Mouse (Mus musculus): Measurements from ENCODE around the gene Atp2b4. TPM values are rescaled to one million over a fixed set of nuclear protein-coding genes. Genes with fewer than 3 reads are reported as not detected.
A peak's percentile ranks its signal among the peaks of the same experiment; 100 is the strongest.
"Not testable (repeated sequence)": the region's sequence is repeated elsewhere in the genome, so short reads cannot be mapped to it uniquely, and the experiment has no call there.

The Atp2b4 gene
- polyA plus RNA-seq, 1 experiment from 2014 or later: 3.0 TPM

DNA sequence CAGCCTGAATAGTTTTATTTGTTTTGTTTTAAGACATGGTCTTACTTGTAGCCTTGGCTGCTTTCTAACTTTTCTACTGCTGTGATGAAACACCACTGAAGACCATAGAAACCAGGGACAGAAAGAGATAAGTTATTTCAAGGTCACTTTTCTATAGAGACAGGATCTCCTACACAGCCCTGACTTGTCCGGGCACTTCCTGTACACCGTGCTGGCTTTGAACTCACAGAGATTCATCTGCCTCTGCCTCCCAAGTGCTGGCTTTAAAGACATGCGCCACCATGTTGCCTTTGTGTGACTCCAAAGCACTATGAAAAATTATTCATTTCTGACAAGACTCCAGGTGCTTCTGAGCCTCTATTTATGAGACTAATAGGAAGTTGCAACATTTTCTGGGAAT lies 129.6 kb downstream of the Atp2b4 start:
- Histone ChIP-seq H3K4me1 (peaks cover 4% of the 10 kb centered on the region; the same call in 1 of the 2 replicates), H3K27me3 (ENCODE audit: low read depth, poor library complexity, severe bottlenecking) (no peaks in the 10 kb centered on the region), H3K27ac (replicated peaks) (no peak overlapping the region), H3K36me3 (no peaks in the 10 kb centered on the region), H3K9me3 (replicated peaks) (no peaks in the 10 kb centered on the region), H3K4me3 (no peak overlapping the region)
- 93% methylated on average over 3 of the region's 3 CpGs for WGBS
- DNase-seq (ENCODE audit: low spot score): no peak

DNA sequence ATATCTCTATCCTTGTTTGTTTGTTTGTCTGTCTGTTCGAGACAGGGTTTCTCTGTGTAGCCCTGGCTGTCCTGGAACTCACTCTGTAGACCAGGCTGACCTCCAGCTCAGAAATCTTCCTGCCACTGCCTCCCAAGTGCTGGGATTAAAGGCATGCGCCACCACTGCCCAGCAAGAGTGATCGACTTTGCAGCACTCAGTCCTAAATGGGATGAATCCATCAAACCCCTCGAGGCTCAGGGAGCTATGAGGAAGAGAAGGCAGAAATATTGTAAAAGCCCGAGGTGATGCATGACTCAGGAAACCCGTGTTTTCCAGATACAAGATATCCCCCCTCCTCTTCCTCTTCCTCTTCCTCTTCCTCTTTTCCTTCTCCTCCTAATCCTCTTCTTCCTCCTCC lies 130.1 kb downstream of the Atp2b4 start:
- DNase-seq (ENCODE audit: low spot score): no peak
- Histone ChIP-seq H3K36me3 (no peaks in the 10 kb centered on the region), H3K4me3 (no peak overlapping the region), H3K27ac (replicated peaks) (no peak overlapping the region), H3K4me1 (peaks cover 4% of the 10 kb centered on the region; the same call in 1 of the 2 replicates), H3K27me3 (ENCODE audit: low read depth, poor library complexity, severe bottlenecking) (no peaks in the 10 kb centered on the region), H3K9me3 (replicated peaks) (no peaks in the 10 kb centered on the region)
- 91% methylated on average over 6 of the region's 6 CpGs for WGBS

DNA sequence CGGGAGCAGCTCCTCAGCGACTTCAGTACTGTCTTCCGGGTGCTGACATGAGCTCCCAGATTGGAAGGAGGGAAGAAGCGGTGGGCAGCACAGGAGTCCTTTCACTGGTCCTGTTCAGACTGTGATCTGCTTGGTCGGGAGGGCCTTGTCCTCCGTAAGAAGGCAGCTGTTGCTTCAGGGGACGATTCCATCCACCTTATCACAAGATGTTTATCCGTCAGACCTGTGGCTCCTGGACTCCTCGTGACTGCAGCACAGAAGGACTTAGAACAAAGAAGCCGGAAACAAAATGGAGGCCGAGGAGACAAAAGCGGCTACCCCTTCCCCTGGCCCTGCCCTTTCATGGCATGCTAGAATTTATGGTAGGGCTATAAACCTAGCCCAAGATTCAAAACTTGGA lies 130.7 kb downstream of the Atp2b4 start:
- no peaks in the 10 kb centered on the region for H3K27me3 ChIP-seq (ENCODE audit: low read depth, poor library complexity, severe bottlenecking)
- DNase-seq (ENCODE audit: low spot score): no peak
- peaks cover 4% of the 10 kb centered on the region; the same call in 1 of the 2 replicates for H3K4me1 ChIP-seq
- 83% methylated on average over 12 of the region's 12 CpGs for WGBS
- no peaks in the 10 kb centered on the region for H3K36me3 ChIP-seq
- no peaks in the 10 kb centered on the region for H3K9me3 ChIP-seq (replicated peaks)
- H3K27ac ChIP-seq (replicated peaks): no peak overlapping the region; the same call in 1 of the 2 replicates
- H3K4me3 ChIP-seq: no peak overlapping the region

GRCm38 (mm10) chr1:133668618-133669017 lies 132.2 kb downstream of the Atp2b4 start:
- H3K4me1 ChIP-seq: peaks cover 4% of the 10 kb centered on the region; the same call in 1 of the 2 replicates
- no peaks in the 10 kb centered on the region for H3K9me3 ChIP-seq (replicated peaks)
- 89% methylated on average over 3 of the region's 3 CpGs for WGBS
- H3K27ac ChIP-seq (replicated peaks): no peak overlapping the region
- H3K27me3 ChIP-seq (ENCODE audit: low read depth, poor library complexity, severe bottlenecking): no peaks in the 10 kb centered on the region
- no peaks in the 10 kb centered on the region for H3K36me3 ChIP-seq
- no peak overlapping the region for H3K4me3 ChIP-seq
- no peak for DNase-seq (ENCODE audit: low spot score)

DNA sequence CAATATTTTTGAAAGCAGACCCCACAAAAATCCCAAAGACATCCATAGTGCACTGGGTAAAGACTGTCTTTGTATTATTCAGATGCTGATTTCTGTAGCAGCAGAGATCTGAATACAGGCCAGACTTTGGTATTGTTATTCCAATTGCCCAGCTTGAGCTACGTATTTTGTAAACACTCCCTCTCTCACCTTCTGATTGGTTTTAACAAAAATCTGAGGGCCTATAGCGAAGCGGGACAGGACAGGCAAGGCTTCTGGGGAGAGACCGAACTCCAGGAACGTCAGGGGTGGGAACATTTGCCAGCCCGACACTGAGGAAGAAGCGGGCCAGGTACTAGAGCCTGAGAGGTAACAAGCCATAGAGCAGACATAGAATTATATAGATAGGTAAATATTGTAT lies 133.1 kb downstream of the Atp2b4 start:
- Histone ChIP-seq H3K4me1 (peaks cover 4% of the 10 kb centered on the region; the same call in 1 of the 2 replicates), H3K4me3 (no peak overlapping the region), H3K27ac (replicated peaks) (no peak overlapping the region), H3K27me3 (ENCODE audit: low read depth, poor library complexity, severe bottlenecking) (no peaks in the 10 kb centered on the region), H3K9me3 (replicated peaks) (no peaks in the 10 kb centered on the region), H3K36me3 (no peaks in the 10 kb centered on the region)
- DNase-seq (ENCODE audit: low spot score): no peak
- 21% methylated on average over 7 of the region's 7 CpGs for WGBS

- not testable (repeated sequence) for H3K27me3 ChIP-seq (ENCODE audit: low read depth, poor library complexity, severe bottlenecking); H3K4me1 ChIP-seq; H3K4me3 ChIP-seq; H3K27ac ChIP-seq (replicated peaks); H3K36me3 ChIP-seq; H3K9me3 ChIP-seq (replicated peaks); DNase-seq (ENCODE audit: low spot score)
- WGBS: 83% methylated on average over 8 of the region's 8 CpGs
Measured at GRCm38 (mm10) chr1:133665713-133666112, 135.1 kb downstream of the Atp2b4 start.

DNA sequence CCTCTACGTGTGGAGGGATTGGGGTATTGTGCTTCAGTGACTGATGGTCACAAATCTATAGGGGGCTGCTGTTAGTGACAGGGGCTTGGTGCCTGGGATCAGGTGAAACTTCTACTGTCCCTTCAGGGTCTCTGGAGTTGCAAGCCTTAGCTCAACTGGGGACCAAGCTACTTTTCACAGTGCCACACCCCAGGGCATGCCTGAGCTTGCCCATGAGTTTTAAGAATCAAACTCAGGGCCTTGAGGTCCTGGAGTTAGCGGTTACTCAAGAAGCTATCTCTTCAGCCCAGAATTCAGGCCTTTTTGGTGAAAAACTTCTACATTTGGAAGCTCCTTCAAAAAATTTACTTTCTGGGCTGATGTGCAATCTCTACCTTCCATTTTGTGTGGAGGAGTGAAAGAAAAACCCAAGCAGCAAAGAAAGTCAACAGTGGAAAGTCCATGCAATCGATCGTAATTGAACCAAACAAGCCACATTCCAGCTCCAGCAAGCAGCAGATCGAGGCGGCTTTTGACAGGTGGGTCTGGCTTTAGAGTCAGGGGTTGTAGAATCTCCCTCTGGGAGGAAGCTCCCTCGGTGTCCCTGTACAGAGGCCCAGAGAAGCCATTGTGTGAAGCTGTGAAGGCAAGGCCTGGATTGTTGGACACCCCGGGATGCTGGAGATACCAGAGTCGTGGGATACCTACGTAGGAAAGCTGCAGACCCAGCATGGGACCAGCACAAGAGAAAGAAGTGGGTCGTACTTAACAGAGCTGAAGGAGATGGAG lies 136.5 kb downstream of the Atp2b4 start:
- H3K27me3 ChIP-seq (ENCODE audit: low read depth, poor library complexity, severe bottlenecking): no peaks in the 10 kb centered on the region
- H3K4me1 ChIP-seq: peaks cover 14% of the 10 kb centered on the region
- WGBS: 58% methylated on average over 11 of the region's 11 CpGs
- H3K4me3 ChIP-seq: no peak overlapping the region
- no peaks in the 10 kb centered on the region for H3K9me3 ChIP-seq (replicated peaks)
- H3K36me3 ChIP-seq: peaks cover 5% of the 10 kb centered on the region
- H3K27ac ChIP-seq (replicated peaks): no peak overlapping the region
- no peak for DNase-seq (ENCODE audit: low spot score)

DNA sequence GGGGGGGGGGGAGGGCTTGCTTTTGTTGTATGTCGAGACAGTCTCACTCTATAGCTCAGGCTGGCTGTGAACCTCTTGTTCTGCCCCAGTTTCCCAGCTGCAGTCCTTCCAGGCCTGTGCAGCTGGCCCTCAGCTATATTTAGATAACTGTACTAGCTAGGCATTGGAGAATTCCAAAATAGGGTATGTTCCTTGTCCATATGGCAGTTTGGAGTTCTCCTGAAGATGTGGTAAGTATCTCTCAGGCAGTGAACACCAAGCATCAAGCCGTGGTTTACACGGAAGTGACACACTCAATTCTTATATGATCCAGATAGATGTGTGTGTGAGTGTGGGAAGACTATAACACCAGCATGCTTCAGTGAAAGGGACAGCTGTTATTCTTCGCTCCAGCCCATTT lies 137.4 kb downstream of the Atp2b4 start:
- no peaks in the 10 kb centered on the region for H3K9me3 ChIP-seq (replicated peaks)
- peaks cover 15% of the 10 kb centered on the region for H3K36me3 ChIP-seq
- no peak overlapping the region for H3K4me3 ChIP-seq
- no peaks in the 10 kb centered on the region for H3K27me3 ChIP-seq (ENCODE audit: low read depth, poor library complexity, severe bottlenecking)
- no peak for DNase-seq (ENCODE audit: low spot score)
- WGBS: 81% methylated on average over 4 of the region's 4 CpGs
- H3K4me1 ChIP-seq: peaks cover 17% of the 10 kb centered on the region
- no peak overlapping the region for H3K27ac ChIP-seq (replicated peaks)

DNA sequence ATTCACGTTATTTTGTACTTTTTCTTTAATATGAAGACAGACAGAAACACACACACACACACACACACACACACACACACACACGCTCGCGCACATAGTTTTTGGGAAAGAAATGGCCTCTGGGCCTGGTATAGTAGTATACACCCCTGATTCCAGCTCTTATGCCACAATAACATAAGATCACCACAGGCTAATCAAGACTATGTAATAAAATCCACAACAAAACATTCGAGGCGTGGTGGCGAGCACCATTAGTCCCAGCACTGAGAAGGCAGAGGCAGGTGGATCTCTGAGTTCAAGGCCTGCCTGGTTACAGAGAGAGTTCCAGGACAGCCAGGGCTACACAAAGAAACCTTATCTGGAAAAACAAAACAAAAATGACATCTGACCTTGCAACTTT lies 137.9 kb downstream of the Atp2b4 start:
- WGBS: 97% methylated on average over 7 of the region's 7 CpGs
- no peak for DNase-seq (ENCODE audit: low spot score)
- peaks cover 18% of the 10 kb centered on the region for H3K4me1 ChIP-seq
- peaks cover 20% of the 10 kb centered on the region for H3K36me3 ChIP-seq
- no peaks in the 10 kb centered on the region for H3K27me3 ChIP-seq (ENCODE audit: low read depth, poor library complexity, severe bottlenecking)
- H3K9me3 ChIP-seq (replicated peaks): no peaks in the 10 kb centered on the region
- no peak overlapping the region for H3K4me3 ChIP-seq
- H3K27ac ChIP-seq (replicated peaks): no peak overlapping the region

DNA sequence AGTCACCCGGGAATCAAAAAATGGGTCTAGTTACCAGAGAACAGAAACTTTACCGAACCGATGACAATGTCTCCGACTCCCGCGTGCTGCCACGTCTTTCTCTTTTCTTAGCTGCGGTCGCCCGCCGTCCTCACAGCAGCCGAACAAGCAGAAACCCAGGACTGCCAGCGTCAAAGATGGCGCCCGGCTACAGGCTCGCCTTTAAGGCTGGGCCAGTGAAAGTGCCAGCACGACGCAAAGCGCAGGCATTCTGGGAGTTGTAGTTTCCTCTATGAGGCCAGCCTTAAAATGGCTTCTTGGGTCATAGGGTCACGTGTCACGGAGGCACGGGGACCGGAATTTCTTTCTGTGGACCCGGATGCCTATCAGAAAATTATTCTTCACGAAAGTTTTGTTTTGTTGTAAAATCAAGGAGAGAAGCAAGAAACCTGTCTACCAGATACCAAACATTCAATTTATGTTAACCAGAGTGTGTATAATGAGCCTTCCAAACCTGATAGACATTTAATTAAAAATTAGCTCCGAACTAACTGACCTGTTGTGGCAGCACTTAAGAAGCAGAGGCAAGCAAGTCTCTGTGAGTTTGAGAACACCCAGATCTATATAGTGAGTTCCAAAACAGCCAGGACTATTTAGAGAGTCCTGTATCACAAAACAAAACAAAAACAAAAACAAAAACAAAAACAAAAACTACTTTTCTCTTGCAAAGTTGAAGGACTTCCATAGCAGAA lies 139.5 kb downstream of the Atp2b4 start, which contains the start of gene Gm38394:
TSS of gene Gm38394 (minus strand) at position 116 of the 731 bp plus-strand sequence.
- H3K27ac ChIP-seq (replicated peaks): peak within 1 kb of the TSS; percentile 97
- H3K9me3 ChIP-seq (replicated peaks): no peaks in the 10 kb centered on the region
- peak; percentile 94 for DNase-seq (ENCODE audit: low spot score)
- whole genome bisulfite sequencing: 3% methylated on average over 26 of the region's 26 CpGs
- peaks cover 27% of the 10 kb centered on the region for H3K4me1 ChIP-seq
- H3K36me3 ChIP-seq: peaks cover 36% of the 10 kb centered on the region
- peak within 1 kb of the TSS; percentile 91 for H3K4me3 ChIP-seq
- H3K27me3 ChIP-seq (ENCODE audit: low read depth, poor library complexity, severe bottlenecking): no peaks in the 10 kb centered on the region

DNA sequence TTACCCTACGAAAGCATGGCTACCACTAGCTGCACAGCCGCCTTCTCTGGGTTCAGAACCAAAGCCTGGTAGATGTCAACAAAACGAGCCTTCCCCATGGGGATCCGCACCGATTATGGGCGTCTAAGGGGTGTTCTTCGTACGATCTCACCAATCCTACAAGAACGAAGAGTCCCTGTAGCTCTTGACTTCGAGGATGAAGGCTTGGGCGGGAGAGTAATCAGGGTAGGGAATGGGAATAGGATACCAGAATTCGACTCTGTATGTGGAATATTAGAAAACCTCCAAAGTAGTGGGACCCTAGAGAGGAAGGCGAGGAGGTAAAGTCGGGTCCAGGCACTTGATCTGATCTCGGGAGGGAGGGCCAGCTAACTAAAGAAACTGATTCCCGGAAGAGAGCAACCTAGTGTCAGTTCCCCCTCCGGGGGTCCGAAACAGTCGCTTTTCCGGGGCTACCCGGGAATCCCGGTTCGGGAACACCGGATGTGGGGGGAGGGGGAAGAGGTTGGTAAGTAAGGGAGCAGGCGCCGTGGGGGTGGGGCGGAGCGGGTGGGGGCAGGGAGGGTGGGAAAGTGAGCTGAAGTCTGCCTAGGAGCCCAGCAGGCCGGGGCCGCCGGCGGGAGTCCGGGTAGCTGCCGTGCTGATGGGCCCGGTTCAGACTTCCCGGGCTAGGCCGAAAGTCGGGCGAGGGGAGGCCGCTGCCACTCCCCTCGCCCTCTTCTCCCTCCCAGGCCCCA lies 140.2 kb downstream of the Atp2b4 start, which contains the start of gene Zbed6:
TSS of gene Zbed6 (minus strand) at position 420 of the 737 bp plus-strand sequence.
- H3K4me3 ChIP-seq: peak within 1 kb of the TSS; percentile 91
- 3% methylated on average over 40 of the region's 41 CpGs for WGBS
- DNase-seq (ENCODE audit: low spot score): peak; percentile 81
- H3K9me3 ChIP-seq (replicated peaks): no peaks in the 10 kb centered on the region
- H3K27ac ChIP-seq (replicated peaks): peak within 1 kb of the TSS; percentile 97
- no peaks in the 10 kb centered on the region for H3K27me3 ChIP-seq (ENCODE audit: low read depth, poor library complexity, severe bottlenecking)
- peaks cover 27% of the 10 kb centered on the region for H3K4me1 ChIP-seq
- peaks cover 41% of the 10 kb centered on the region for H3K36me3 ChIP-seq

DNA sequence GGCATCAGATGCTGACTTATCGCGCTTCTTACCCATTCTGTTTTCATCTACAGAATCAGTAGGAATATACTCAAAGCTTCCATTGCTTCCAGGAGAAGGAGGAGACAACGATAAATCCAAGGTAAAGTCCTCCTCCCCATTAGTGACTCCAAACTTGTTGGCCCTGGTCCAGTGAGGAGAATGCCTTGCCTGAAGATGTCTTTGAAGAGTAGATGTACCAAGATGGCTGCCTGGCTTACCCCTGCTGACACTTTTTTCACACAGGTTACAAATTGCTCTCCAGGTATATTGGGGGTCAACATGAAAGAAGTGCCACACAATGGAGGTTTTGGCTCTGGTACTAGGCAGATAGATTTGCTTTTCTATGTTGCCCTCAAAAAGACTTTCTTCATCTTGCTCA lies 142.0 kb downstream of the Atp2b4 start:
- no peak for DNase-seq (ENCODE audit: low spot score)
- no peak overlapping the region for H3K27ac ChIP-seq (replicated peaks)
- peaks cover 27% of the 10 kb centered on the region for H3K4me1 ChIP-seq
- H3K36me3 ChIP-seq: peaks cover 52% of the 10 kb centered on the region
- H3K27me3 ChIP-seq (ENCODE audit: low read depth, poor library complexity, severe bottlenecking): no peaks in the 10 kb centered on the region
- WGBS: 96% methylated on average over 3 of the region's 3 CpGs
- no peaks in the 10 kb centered on the region for H3K9me3 ChIP-seq (replicated peaks)
- no peak overlapping the region for H3K4me3 ChIP-seq

All from midbrain, embryonic 10.5 days (tissue).